Mouse (Mus musculus) hindbrain, embryonic 15.5 days (tissue): Measurements from ENCODE around the gene Gm20388. TPM values are rescaled to one million over a fixed set of nuclear protein-coding genes. Genes with fewer than 3 reads are reported as not detected.

Experiments
- ATAC-seq: fragments of 200-750 bp; cut with Nextera tagmentation; 2 replicates; pipeline ENCODE4 v1.8.0; 2017; ENCODE audit warnings: low read depth, moderate number of reproducible peaks, moderate TSS enrichment; ENCODE audit not compliant: low FRiP score
- H3K27ac ChIP-seq: fragments of 300-500 bp; sonication (generic); replicated peaks from 2 replicates; pipeline ENCODE4 v1.5.1; 2015; ENCODE audit warnings: mild to moderate bottlenecking, inconsistent platforms
- H3K27me3 ChIP-seq: fragments of 300-500 bp; sonication (generic); 2 replicates; pipeline ENCODE4 v1.6.1; 2015; ENCODE audit warnings: control low read depth, inconsistent platforms
- H3K36me3 ChIP-seq: fragments of 300-500 bp; sonication (generic); 2 replicates; pipeline ENCODE4 v1.6.1; 2015; ENCODE audit warnings: control low read depth, inconsistent platforms
- H3K4me1 ChIP-seq: fragments of 300-500 bp; sonication (generic); replicated peaks from 2 replicates; pipeline ENCODE4 v1.6.1; 2015; ENCODE audit warnings: control low read depth, inconsistent platforms
- H3K4me2 ChIP-seq: fragments of 300-500 bp; sonication (generic); 2 replicates; pipeline ENCODE4 v1.6.1; 2015; ENCODE audit warnings: moderate library complexity, mild to moderate bottlenecking, inconsistent platforms
- H3K4me3 ChIP-seq: fragments of 300-500 bp; sonication (generic); 2 replicates; pipeline ENCODE4 v1.5.1; 2015; ENCODE audit warnings: mild to moderate bottlenecking, inconsistent platforms
- H3K9ac ChIP-seq: fragments of 300-500 bp; sonication (generic); 2 replicates; pipeline ENCODE4 v1.6.1; 2015; ENCODE audit warnings: inconsistent platforms
- H3K9me3 ChIP-seq: fragments of 300-500 bp; sonication (generic); 2 replicates; pipeline ENCODE4 v1.6.1; 2016; ENCODE audit warnings: control low read depth, inconsistent platforms
- WGBS: fragments of 180-500 bp; shearing (Covaris S2); methylation state at CpG from one replicate; pipeline ENCODE4 v1.1.7; 2015; 5-methylcytosine and 5-hydroxymethylcytosine counted together
- polyA plus RNA-seq: library from polyadenylated mRNA; unstranded; fragments of >200 nt; fragmentation: Nextera tagmentation; extraction: Ambion mirVana; gene quantifications from 2 replicates; pipeline ENCODE4 v1.2.1, GENCODE M21; 2015

The Gm20388 gene
- polyA plus RNA-seq, 1 experiment from 2014 or later = 5.4 TPM

DNA sequence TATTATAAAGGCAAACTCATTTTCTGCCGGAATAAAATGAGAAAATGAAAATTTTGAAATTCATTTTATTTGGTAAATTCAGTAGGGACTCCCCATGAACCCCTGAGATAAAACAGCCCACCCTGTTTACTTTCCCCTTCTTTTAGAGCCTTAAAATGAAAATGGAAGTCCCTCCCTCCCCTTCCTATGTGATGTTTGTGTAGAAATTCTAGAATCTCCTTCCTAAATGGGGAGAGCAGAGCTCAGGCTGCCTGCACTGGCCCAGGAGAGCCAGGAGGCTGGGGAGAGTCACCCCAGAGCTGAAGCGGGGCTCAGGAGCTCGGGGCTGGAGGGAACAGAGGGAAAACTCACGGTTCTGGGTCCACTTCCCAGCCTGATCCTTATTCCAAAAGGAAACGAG lies 1484.0 kb downstream of the Gm20388 start:
- no peak overlapping the region for H3K9ac ChIP-seq
- peaks cover 61% of the 10 kb centered on the region for H3K27me3 ChIP-seq
- no peak overlapping the region for H3K4me2 ChIP-seq
- H3K4me3 ChIP-seq = no peak overlapping the region
- H3K9me3 ChIP-seq = no peaks in the 10 kb centered on the region
- 72% methylated on average over 5 of the region's 5 CpGs for WGBS
- ATAC-seq = no peak
- H3K36me3 ChIP-seq = no peaks in the 10 kb centered on the region
- H3K4me1 ChIP-seq = peaks cover 15% of the 10 kb centered on the region; the same call in 1 of the 2 replicates
- H3K27ac ChIP-seq = no peak overlapping the region

DNA sequence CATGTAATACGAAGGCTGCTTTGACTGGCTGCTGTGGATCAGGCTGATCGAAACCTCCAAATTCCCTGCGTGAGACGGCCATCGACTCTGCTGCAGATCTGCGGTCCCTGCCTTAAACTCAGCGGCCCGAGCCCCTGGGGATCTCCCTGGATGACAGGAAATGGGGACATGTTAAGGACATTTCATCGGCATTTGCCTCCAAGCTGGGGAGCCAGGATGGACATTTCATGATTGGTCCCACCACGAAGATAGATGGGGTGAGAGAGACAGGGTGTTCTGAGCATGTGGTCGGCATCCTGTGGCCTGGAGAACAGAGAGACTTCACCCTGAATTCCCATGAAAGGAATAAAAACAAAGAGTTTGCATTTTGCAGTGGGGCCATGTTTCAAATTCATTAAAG lies 1484.7 kb downstream of the Gm20388 start:
- peaks cover 54% of the 10 kb centered on the region for H3K27me3 ChIP-seq

GRCm38 (mm10) chr8:121396151-121396550 lies 1485.5 kb downstream of the Gm20388 start:
- H3K9me3 ChIP-seq = no peaks in the 10 kb centered on the region
- ATAC-seq = no peak
- H3K36me3 ChIP-seq = no peaks in the 10 kb centered on the region
- H3K4me3 ChIP-seq = no peak overlapping the region
- H3K4me2 ChIP-seq = no peak overlapping the region
- H3K27ac ChIP-seq = no peak overlapping the region
- H3K27me3 ChIP-seq = peaks cover 47% of the 10 kb centered on the region
- H3K4me1 ChIP-seq = peaks cover 12% of the 10 kb centered on the region; the same call in 1 of the 2 replicates
- H3K9ac ChIP-seq = no peak overlapping the region
- 35% methylated on average over 11 of the region's 11 CpGs for WGBS

More for the DNA sequence above, 1484.7 kb downstream of the Gm20388 start:
- H3K9me3 ChIP-seq = no peaks in the 10 kb centered on the region
- no peak overlapping the region for H3K27ac ChIP-seq
- no peak overlapping the region for H3K4me3 ChIP-seq
- ATAC-seq = no peak
- H3K36me3 ChIP-seq = no peaks in the 10 kb centered on the region
- no peak overlapping the region for H3K4me2 ChIP-seq
- H3K9ac ChIP-seq = no peak overlapping the region
- peaks cover 15% of the 10 kb centered on the region; the same call in 1 of the 2 replicates for H3K4me1 ChIP-seq
- 68% methylated on average over 11 of the region's 11 CpGs for WGBS

DNA sequence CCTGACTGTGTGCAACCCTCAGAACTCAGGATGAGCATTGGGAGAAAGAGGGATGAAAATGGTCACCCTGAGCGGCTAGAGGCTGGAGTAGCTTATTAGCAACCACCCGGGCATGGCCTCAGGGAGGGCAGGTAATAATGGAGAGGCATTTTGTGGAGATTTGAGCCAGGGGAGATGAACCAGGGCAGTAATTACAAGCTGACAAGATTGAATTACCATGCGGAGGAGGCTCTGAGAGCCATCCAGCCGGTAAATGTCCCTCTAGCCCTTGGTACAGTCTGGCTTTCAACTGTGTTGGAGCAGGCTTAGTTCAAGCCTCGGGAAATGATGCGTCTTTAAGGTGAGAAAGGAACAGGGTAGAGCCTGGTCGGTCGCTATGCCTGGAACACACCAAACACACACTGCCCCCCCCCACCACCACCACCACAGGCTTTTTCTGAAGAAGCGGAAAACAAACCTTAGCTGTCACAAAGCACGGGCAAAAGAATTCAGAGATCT lies 1486.6 kb downstream of the Gm20388 start:
- no peak overlapping the region for H3K9ac ChIP-seq
- WGBS = 50% methylated on average over 10 of the region's 10 CpGs
- peaks cover 42% of the 10 kb centered on the region for H3K27me3 ChIP-seq
- no peak for ATAC-seq
- no peaks in the 10 kb centered on the region for H3K9me3 ChIP-seq
- no peaks in the 10 kb centered on the region for H3K36me3 ChIP-seq
- no peak overlapping the region for H3K4me3 ChIP-seq
- H3K4me1 ChIP-seq = 0 out of 2 replicates have a peak, but pooled peaks cover 5% of the 10 kb centered on the region
- no peak overlapping the region for H3K27ac ChIP-seq
- no peak overlapping the region for H3K4me2 ChIP-seq

- Histone ChIP-seq H3K27me3 (peaks cover 37% of the 10 kb centered on the region), H3K4me3 (no peak overlapping the region), H3K9ac (no peak overlapping the region), H3K4me2 (no peak overlapping the region), H3K4me1 (0 out of 2 replicates have a peak, but pooled peaks cover 5% of the 10 kb centered on the region), H3K9me3 (no peaks in the 10 kb centered on the region), H3K27ac (no peak overlapping the region), H3K36me3 (no peaks in the 10 kb centered on the region)
- 61% methylated on average over 6 of the region's 6 CpGs for WGBS
- ATAC-seq = no peak
Observed at GRCm38 (mm10) chr8:121398081-121398480, 1487.4 kb downstream of the Gm20388 start.

DNA sequence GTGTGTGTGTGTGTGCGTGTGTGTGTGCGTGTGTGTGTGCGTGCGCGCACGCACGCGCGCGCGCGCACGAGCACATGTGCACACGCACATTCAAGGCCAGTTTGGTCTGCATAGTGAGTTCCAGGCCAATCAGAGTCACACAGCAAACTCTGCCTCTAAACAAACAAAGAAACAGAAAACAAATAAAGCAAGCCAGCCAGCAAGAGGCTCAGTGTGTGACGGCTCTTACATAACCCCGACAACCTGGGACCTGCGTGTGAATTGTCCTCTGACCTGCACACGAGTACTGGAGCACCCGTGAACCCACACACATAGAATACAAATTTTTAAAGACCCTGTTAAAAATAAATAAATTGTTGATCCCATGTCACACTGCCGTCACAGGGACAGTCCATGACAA lies 1488.1 kb downstream of the Gm20388 start:
- Histone ChIP-seq H3K9ac (no peak overlapping the region), H3K4me3 (no peak overlapping the region), H3K36me3 (no peaks in the 10 kb centered on the region), H3K4me1 (0 out of 2 replicates have a peak, but pooled peaks cover 5% of the 10 kb centered on the region), H3K27me3 (peaks cover 31% of the 10 kb centered on the region), H3K27ac (no peak overlapping the region), H3K4me2 (no peak overlapping the region), H3K9me3 (no peaks in the 10 kb centered on the region)
- WGBS = 90% methylated on average over 20 of the region's 20 CpGs
- no peak for ATAC-seq

GRCm38 (mm10) chr8:121399173-121399572 lies 1488.5 kb downstream of the Gm20388 start:
- H3K9ac ChIP-seq = no peak overlapping the region
- 0 out of 2 replicates have a peak, but pooled peaks cover 5% of the 10 kb centered on the region for H3K4me1 ChIP-seq
- no peaks in the 10 kb centered on the region for H3K9me3 ChIP-seq
- H3K27ac ChIP-seq = no peak overlapping the region
- H3K4me2 ChIP-seq = no peak overlapping the region
- no peak overlapping the region for H3K4me3 ChIP-seq
- peaks cover 27% of the 10 kb centered on the region for H3K27me3 ChIP-seq
- 46% methylated on average over 3 of the region's 3 CpGs for WGBS
- no peak for ATAC-seq
- no peaks in the 10 kb centered on the region for H3K36me3 ChIP-seq

DNA sequence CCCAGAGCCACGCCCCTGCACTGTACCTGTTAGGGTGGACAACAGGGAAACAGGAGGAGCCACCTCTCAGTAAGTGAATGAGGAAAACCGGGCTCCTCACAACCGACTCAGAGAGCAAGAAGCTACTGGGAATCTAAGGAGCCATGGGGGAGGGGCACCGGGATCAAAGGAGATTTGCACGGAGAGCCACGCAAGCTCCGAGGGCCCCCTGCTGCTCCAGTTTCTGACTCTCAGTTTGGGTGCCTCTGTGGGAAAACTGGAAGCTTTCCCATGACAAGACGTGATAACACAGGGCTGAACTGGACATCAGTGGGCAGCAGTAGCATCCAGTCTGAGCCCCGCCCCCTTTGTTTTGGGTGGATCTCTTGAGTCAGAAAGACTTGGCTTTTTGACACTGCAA lies 1489.9 kb downstream of the Gm20388 start:
- 40% methylated on average over 9 of the region's 9 CpGs for WGBS
- Histone ChIP-seq H3K4me2 (no peak overlapping the region), H3K4me1 (0 out of 2 replicates have a peak, but pooled peaks cover 5% of the 10 kb centered on the region), H3K4me3 (no peak overlapping the region), H3K9me3 (no peaks in the 10 kb centered on the region), H3K27me3 (peaks cover 21% of the 10 kb centered on the region), H3K27ac (no peak overlapping the region), H3K36me3 (no peaks in the 10 kb centered on the region), H3K9ac (no peak overlapping the region)
- no peak for ATAC-seq

DNA sequence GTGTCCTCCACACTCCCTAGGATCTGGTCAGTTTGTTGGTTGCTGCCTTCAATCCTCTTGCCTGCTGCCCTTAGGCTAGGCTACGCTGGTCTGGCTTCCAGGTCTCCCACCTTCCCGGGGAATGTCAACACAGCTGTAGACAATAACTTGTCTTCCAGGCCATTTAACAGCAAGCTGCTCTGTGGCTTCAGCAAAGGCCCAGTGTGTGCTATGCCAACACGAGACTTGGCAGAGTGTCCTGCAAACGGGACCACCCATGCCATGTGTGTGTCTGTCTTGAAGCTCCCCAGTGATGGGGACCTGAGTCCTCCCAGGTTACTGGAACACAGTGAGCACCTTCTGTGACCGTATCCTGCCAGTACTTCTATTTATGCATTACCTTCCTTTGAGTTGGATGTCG lies 1493.2 kb downstream of the Gm20388 start:
- ATAC-seq = no peak
- H3K27me3 ChIP-seq = 0 out of 2 replicates have a peak, but pooled peaks cover 4% of the 10 kb centered on the region
- no peaks in the 10 kb centered on the region for H3K4me1 ChIP-seq
- H3K4me3 ChIP-seq = no peak overlapping the region
- no peaks in the 10 kb centered on the region for H3K36me3 ChIP-seq
- H3K9me3 ChIP-seq = no peaks in the 10 kb centered on the region
- no peak overlapping the region for H3K9ac ChIP-seq
- no peak overlapping the region for H3K27ac ChIP-seq
- H3K4me2 ChIP-seq = no peak overlapping the region
- 70% methylated on average over 6 of the region's 6 CpGs for WGBS

DNA sequence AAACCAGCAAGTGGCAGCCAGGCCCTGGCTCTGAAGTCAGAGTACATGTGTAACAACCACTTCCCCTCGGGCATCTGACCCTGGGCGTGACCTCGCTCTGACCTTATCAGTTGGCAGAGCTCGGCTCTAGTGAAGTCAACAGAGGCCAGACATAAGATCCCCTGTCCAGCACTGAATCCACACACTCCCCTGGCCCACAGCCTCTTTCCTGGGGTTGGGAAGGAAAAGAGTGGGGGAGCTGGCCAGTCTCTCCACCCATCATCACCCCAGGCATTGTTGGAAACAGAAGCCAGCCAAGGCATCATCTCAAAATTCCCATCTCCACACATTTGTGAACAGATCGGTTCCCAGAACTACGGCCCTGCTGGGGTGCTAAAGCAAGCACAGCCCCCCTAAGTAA lies 1507.4 kb downstream of the Gm20388 start:
- Histone ChIP-seq H3K36me3 (no peaks in the 10 kb centered on the region), H3K4me2 (no peak overlapping the region), H3K9ac (no peak overlapping the region), H3K27ac (no peak overlapping the region), H3K27me3 (no peaks in the 10 kb centered on the region), H3K4me3 (no peak overlapping the region), H3K9me3 (no peaks in the 10 kb centered on the region), H3K4me1 (no peaks in the 10 kb centered on the region)
- 60% methylated on average over 6 of the region's 6 CpGs for WGBS
- ATAC-seq = no peak

- Histone ChIP-seq H3K27me3 (no peaks in the 10 kb centered on the region), H3K4me2 (no peak overlapping the region), H3K9me3 (no peaks in the 10 kb centered on the region), H3K4me1 (no peaks in the 10 kb centered on the region), H3K27ac (no peak overlapping the region), H3K36me3 (no peaks in the 10 kb centered on the region), H3K9ac (no peak overlapping the region), H3K4me3 (no peak overlapping the region)
- 97% methylated on average over 2 of the region's 2 CpGs for WGBS
- no peak for ATAC-seq
Observed at GRCm38 (mm10) chr8:121419551-121419950, 1508.9 kb downstream of the Gm20388 start.

DNA sequence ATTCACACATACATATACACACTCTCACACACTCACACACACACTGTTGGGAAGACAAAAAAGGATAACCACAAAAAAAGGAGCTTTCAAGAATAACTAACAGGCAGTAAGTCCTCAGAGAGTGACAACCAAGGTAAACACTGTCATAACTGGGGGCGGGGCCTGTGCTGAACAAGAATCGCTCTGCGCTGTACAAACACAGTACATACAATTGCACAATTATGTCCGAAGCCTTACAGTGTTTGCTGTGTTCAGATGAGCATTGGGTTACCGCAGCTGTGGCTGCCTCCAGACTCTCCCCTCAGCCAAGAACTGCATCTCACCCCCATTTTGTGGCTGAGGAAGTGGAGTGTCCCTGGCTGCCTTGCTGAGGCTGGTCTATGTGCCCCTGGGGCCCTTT lies 1510.4 kb downstream of the Gm20388 start:
- WGBS = 93% methylated on average over 5 of the region's 5 CpGs
- no peak overlapping the region for H3K9ac ChIP-seq
- no peak overlapping the region for H3K4me2 ChIP-seq
- no peaks in the 10 kb centered on the region for H3K4me1 ChIP-seq
- ATAC-seq = no peak
- H3K9me3 ChIP-seq = no peaks in the 10 kb centered on the region
- H3K27me3 ChIP-seq = no peaks in the 10 kb centered on the region
- no peak overlapping the region for H3K27ac ChIP-seq
- H3K36me3 ChIP-seq = no peaks in the 10 kb centered on the region
- H3K4me3 ChIP-seq = no peak overlapping the region

GRCm38 (mm10) chr8:121424080-121424479 lies 1513.4 kb downstream of the Gm20388 start:
- ATAC-seq = no peak
- 94% methylated on average over 10 of the region's 10 CpGs for WGBS

More at GRCm38 (mm10) chr8:121424080-121424479, 1513.4 kb downstream of the Gm20388 start:
- Histone ChIP-seq H3K4me2 (no peak overlapping the region), H3K36me3 (no peaks in the 10 kb centered on the region), H3K27ac (no peak overlapping the region), H3K27me3 (no peaks in the 10 kb centered on the region), H3K9ac (no peak overlapping the region), H3K4me1 (no peaks in the 10 kb centered on the region), H3K4me3 (no peak overlapping the region), H3K9me3 (no peaks in the 10 kb centered on the region)
